ENCODE assay signal across 32 mouse cellular contexts in the genomic region with DNA sequence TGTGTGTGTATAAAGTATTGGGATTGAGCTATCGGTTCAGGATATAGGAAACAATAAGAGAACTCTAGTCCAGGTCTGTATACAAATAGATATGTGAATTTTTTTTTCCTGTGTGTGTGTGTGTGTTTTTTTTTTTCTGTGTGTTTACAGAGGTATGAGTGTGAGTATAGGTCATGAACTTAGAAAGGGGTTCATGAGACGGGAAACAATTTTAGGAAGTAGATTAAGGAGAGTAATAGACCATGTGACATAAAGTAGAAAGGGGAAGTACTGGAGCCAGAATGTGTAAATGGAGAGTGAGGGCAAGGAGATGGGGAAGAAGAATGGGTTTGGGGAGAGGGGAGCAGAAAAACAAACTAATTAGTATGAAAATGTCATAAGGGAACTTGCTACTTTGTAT. TPM values are rescaled to one million over a fixed set of nuclear protein-coding genes. Genes with fewer than 3 reads are reported as not detected.
A peak's percentile ranks its signal among the peaks of the same experiment; 100 is the strongest.
DNase-seq lines count a peak whose midpoint lies in the region; ATAC-seq and TF ChIP-seq lines count a peak whose summit lies in the region.
"Had no signal": no experiment of that assay in that cellular context is flagged by ENCODE, and none has a peak within 500 bp of the region (broad histone marks: within the 10 kb centered on the region; RNA-seq: fewer than 3 reads in every experiment).

No protein-coding gene starts in this region.

- H3K9ac ChIP-seq in liver, adult 2 months (ENCODE audit: low read depth, low read length), result no peak overlapping the region
- no peak overlapping the region for H3K9ac ChIP-seq in MEL (ENCODE audit: control insufficient read depth, low read depth, low read length, poor library complexity, severe bottlenecking)
- H3K9ac ChIP-seq in liver, embryonic 16.5 days (ENCODE audit: low read depth, low read length), result no peak overlapping the region
- H3K9ac ChIP-seq: embryonic facial prominence, embryonic 12.5 days; forebrain, embryonic 15.5 days; kidney, embryonic 15.5 days; liver, embryonic 13.5 days; lung, embryonic 14.5 days; midbrain, embryonic 15.5 days had no signal

- H3K4me3 ChIP-seq in liver, adult 2 months (ENCODE audit: insufficient read depth, low read depth, low read length), result no peak overlapping the region
- no peak overlapping the region for H3K4me3 ChIP-seq in MEL (ENCODE audit: control insufficient read depth in 1 of 2, insufficient read depth in 1 of 2, low read depth in 2 of 2, low read length in 2 of 2)
- H3K4me3 ChIP-seq in liver, embryonic 16.5 days (ENCODE audit: low read depth, low read length), result no peak overlapping the region
- H3K4me3 ChIP-seq: embryonic facial prominence, embryonic 12.5 days; forebrain, embryonic 15.5 days; gastrocnemius, adult 2 months; kidney, embryonic 15.5 days; layer of hippocampus, adult 2 months; left cerebral cortex, adult 2 months; liver, embryonic 13.5 days; midbrain, embryonic 15.5 days had no signal

- H3K9me3 ChIP-seq in MEL (replicated peaks; ENCODE audit: insufficient read depth, low read length), result no peaks in the 10 kb centered on the region
- no peaks in the 10 kb centered on the region for H3K9me3 ChIP-seq in liver, embryonic 16.5 days (replicated peaks; ENCODE audit: control insufficient read depth, low read length)
- H3K9me3 ChIP-seq: embryonic facial prominence, embryonic 12.5 days; forebrain, embryonic 15.5 days; kidney, embryonic 15.5 days; liver, embryonic 13.5 days; midbrain, embryonic 15.5 days had no signal

- H3K36me3 ChIP-seq in liver, adult 2 months (ENCODE audit: control insufficient read depth, insufficient read depth, low read length), result no peaks in the 10 kb centered on the region
- peaks cover 0 to 8% of the 10 kb centered on the region in 2 experiments; a peak in 2 of 4 replicates for H3K36me3 ChIP-seq in MEL (ENCODE audit: control insufficient read depth in 1 of 2, insufficient read depth in 2 of 2, low read length in 2 of 2)
- no peaks in the 10 kb centered on the region for H3K36me3 ChIP-seq in liver, embryonic 16.5 days (ENCODE audit: control insufficient read depth, insufficient read depth)
- H3K36me3 ChIP-seq: embryonic facial prominence, embryonic 12.5 days; forebrain, embryonic 15.5 days; kidney, embryonic 15.5 days; liver, embryonic 13.5 days; midbrain, embryonic 15.5 days had no signal

- no peaks in the 10 kb centered on the region for H3K79me2 ChIP-seq in liver, adult 2 months (ENCODE audit: control insufficient read depth, insufficient read depth, low read length)
- no peaks in the 10 kb centered on the region for H3K79me2 ChIP-seq in MEL (ENCODE audit: control insufficient read depth, insufficient read depth, low read length, poor library complexity)

- no peak overlapping the region for H3K27ac ChIP-seq in liver, adult 2 months (replicated peaks; ENCODE audit: insufficient read depth, low read depth, low read length)
- H3K27ac ChIP-seq in MEL (ENCODE audit: control insufficient read depth, low read depth, low read length), result no peak overlapping the region
- H3K27ac ChIP-seq in liver, embryonic 16.5 days (ENCODE audit: low read length), result no peak overlapping the region
- H3K27ac ChIP-seq: embryonic facial prominence, embryonic 12.5 days; forebrain, embryonic 15.5 days; gastrocnemius, adult 2 months; kidney, embryonic 15.5 days; layer of hippocampus, adult 2 months; left cerebral cortex, adult 2 months; liver, embryonic 13.5 days; midbrain, embryonic 15.5 days had no signal

- DNase-seq in liver, adult 2 months (ENCODE audit: extremely low read depth, low read depth, low spot score), result peak; percentile 35
- DNase-seq in liver (no peak), MEL (ENCODE audit: low read depth, low spot score) (peak; percentile 84)
- no peak for DNase-seq in right cerebral cortex, postnatal 10 days (ENCODE audit: low spot score in 2 of 2)
- DNase-seq in left cerebral cortex, adult 8-10 months (ENCODE audit: low spot score in 2 of 2), result no peak
- no peak for DNase-seq in ovary, postnatal 36 days (ENCODE audit: low spot score)
- DNase-seq: adrenal gland, postnatal 10 days; cerebellum, adult 11 months; cerebellum, adult 9-10 months; cerebellum, postnatal 36 days; embryo, embryonic 11 days; gastrocnemius, adult 2 months; gastrocnemius, postnatal 36 days; heart, postnatal 14 days; kidney, adult 18-20 months; kidney, postnatal 25 days; liver, embryonic 13.5 days; lung, embryonic 14.5 days; retina, postnatal 1 day; right cerebral cortex, postnatal 4 days; thymus, adult 2 months; thymus, postnatal 36 days had no signal

- no peak for TF ChIP-seq CTCF in liver, adult 2 months (IDR thresholded peaks at IDR 0.05; ENCODE audit: low read depth, low read length)
- TF ChIP-seq CTCF in MEL (IDR thresholded peaks at IDR 0.05 in 2 of 3, conservative IDR thresholded peaks at IDR 0.05 in 1 of 3; ENCODE audit: control insufficient read depth in 1 of 3, insufficient read depth in 1 of 3, low read depth in 2 of 3, low read length in 3 of 3, poor library complexity in 1 of 3, severe bottlenecking in 1 of 3), result no peak

- no peak for TF ChIP-seq RAD21 in MEL (IDR thresholded peaks at IDR 0.05; ENCODE audit: low read depth, low read length)

- no peak for TF ChIP-seq POLR2A in liver, adult 2 months (IDR thresholded peaks at IDR 0.05; ENCODE audit: extremely low read depth, insufficient read depth, low read length)
- no peak for TF ChIP-seq POLR2A in MEL (IDR thresholded peaks at IDR 0.05; ENCODE audit: control insufficient read depth in 1 of 2, insufficient read depth in 1 of 2, low read depth in 1 of 2, low read length in 2 of 2, poor library complexity in 1 of 2)

- H3K4me1 ChIP-seq in liver, adult 2 months (ENCODE audit: control insufficient read depth, insufficient read depth, low read length), result no peaks in the 10 kb centered on the region
- peaks cover 3 to 7% of the 10 kb centered on the region in 2 experiments; a peak in 3 of 4 replicates for H3K4me1 ChIP-seq in MEL (ENCODE audit: control insufficient read depth in 1 of 2, insufficient read depth in 2 of 2, low read length in 2 of 2)
- no peaks in the 10 kb centered on the region for H3K4me1 ChIP-seq in liver, embryonic 16.5 days (ENCODE audit: control insufficient read depth, low read depth, low read length)
- H3K4me1 ChIP-seq: embryonic facial prominence, embryonic 12.5 days; forebrain, embryonic 15.5 days; liver, embryonic 13.5 days; midbrain, embryonic 15.5 days had no signal

- 0 out of 2 replicates have a peak, but pooled peaks have one; percentile 35 for ATAC-seq in liver, embryonic 16.5 days (ENCODE audit: low read depth)
- peak; percentile 99 for ATAC-seq in monocyte, adult 5-6 weeks (replicated peaks; ENCODE audit: insufficient number of reproducible peaks, low FRiP score, low TSS enrichment, poor library complexity, severe bottlenecking)
- ATAC-seq: CD4-positive, CD25-positive, alpha-beta regulatory T cell, adult 4 months; forebrain, embryonic 15.5 days; hindbrain, embryonic 16.5 days; midbrain, embryonic 15.5 days had no signal

- no peak overlapping the region for H3K4me2 ChIP-seq in liver, embryonic 16.5 days (ENCODE audit: low read depth, low read length)
- H3K4me2 ChIP-seq: embryonic facial prominence, embryonic 12.5 days; forebrain, embryonic 15.5 days; kidney, embryonic 15.5 days; liver, embryonic 13.5 days; lung, embryonic 14.5 days; midbrain, embryonic 15.5 days had no signal

- TF ChIP-seq EP300 in MEL (IDR thresholded peaks at IDR 0.05; ENCODE audit: low read depth in 1 of 2, low read length in 2 of 2), result peak; percentile 42 to 58; a peak in 3 of 4 replicates

- no peaks in the 10 kb centered on the region for H3K27me3 ChIP-seq in liver, adult 2 months (ENCODE audit: control insufficient read depth, insufficient read depth, low read length)
- no peaks in the 10 kb centered on the region for H3K27me3 ChIP-seq in MEL (ENCODE audit: control insufficient read depth in 1 of 2, insufficient read depth in 2 of 2, low read length in 2 of 2)
- no peaks in the 10 kb centered on the region for H3K27me3 ChIP-seq in liver, embryonic 16.5 days (ENCODE audit: control insufficient read depth, insufficient read depth, low read depth, low read length)
- H3K27me3 ChIP-seq: embryonic facial prominence, embryonic 12.5 days; forebrain, embryonic 15.5 days; kidney, embryonic 15.5 days; liver, embryonic 13.5 days; midbrain, embryonic 15.5 days had no signal

- WGBS in liver, adult 2 months, result 70% methylated on average over 2 of the region's 2 CpGs
- WGBS in liver, embryonic 16.5 days (ENCODE audit: insufficient replicate concordance), result 51% methylated on average over 2 of the region's 2 CpGs

TF ChIP-seq in MEL, 35 proteins besides CTCF, POLR2A, EP300 and RAD21 (continues in another document):
- TF ChIP-seq GABPA (IDR thresholded peaks at IDR 0.05; ENCODE audit: low read depth, low read length) (no peak), SMC3 (IDR thresholded peaks at IDR 0.05; ENCODE audit: low read depth, low read length) (no peak), RCOR1 (IDR thresholded peaks at IDR 0.05; ENCODE audit: low read depth, low read length) (no peak), GATA1 (IDR thresholded peaks at IDR 0.05; ENCODE audit: low read depth, low read length) (peak; percentile 6; the same call in 1 of the 2 replicates), TCF12 (IDR thresholded peaks at IDR 0.05; ENCODE audit: low read depth, low read length) (no peak), USF1 (IDR thresholded peaks at IDR 0.05; ENCODE audit: low read depth, low read length) (peak; percentile 91), CHD1 (IDR thresholded peaks at IDR 0.05; ENCODE audit: low read depth, low read length) (no peak), MAX (IDR thresholded peaks at IDR 0.05; ENCODE audit: low read length) (peak; percentile 62), KAT2A (conservative IDR thresholded peaks at IDR 0.05; ENCODE audit: low read depth, low read length) (no peak), ZC3H11A (IDR thresholded peaks at IDR 0.05; ENCODE audit: low read depth, low read length) (no peak), NRF1 (IDR thresholded peaks at IDR 0.05; ENCODE audit: insufficient read depth, low read depth, low read length, poor library complexity, severe bottlenecking) (no peak), E2F4 (IDR thresholded peaks at IDR 0.05; ENCODE audit: borderline replicate concordance, low read depth, low read length) (no peak), ETS1 (IDR thresholded peaks at IDR 0.05; ENCODE audit: low read depth, low read length) (peak; percentile 55; the same call in 1 of the 2 replicates), MAFK (IDR thresholded peaks at IDR 0.05; ENCODE audit: borderline replicate concordance, low read depth, low read length) (0 out of 2 replicates have a peak, but pooled peaks have one; percentile 12)

RNA-seq across cellular contexts. Expression of a gene that starts 9.2 kb away (rescaled TPM):
- 35.7 and 37.2 TPM in 2 replicates for total RNA-seq in liver, adult 2 months (2014; rRNA removed)
- 2.6 and 2.7 TPM in 2 replicates for polyA plus RNA-seq in liver, adult 2 months (2012; rRNA removed)
- 20.7 and 25.1 TPM in 2 replicates for total RNA-seq in MEL (2012; rRNA removed)
- polyA plus RNA-seq in MEL (2012; ENCODE audit: insufficient read depth in 1 of 2, insufficient read length in 2 of 2, low read depth in 1 of 2, low replicate concordance in 2 of 2, missing spikeins in 1 of 2), result 100 to 1,000 TPM in 1 of 2 experiments, 10 to 100 TPM in 1; 10.0 to 773 TPM
- polyA plus RNA-seq in liver, embryonic 16.5 days (2015; fragmentation: Nextera tagmentation; extraction: Ambion mirVana), result 2.9 and 3.2 TPM in 2 replicates
- 106 to 173 TPM (median 120 TPM) in 3 replicates for total RNA-seq in monocyte, adult 5-6 weeks (2017)
- 100 to 1,000 TPM in 3 of 4 experiments, 10 to 100 TPM in 1; 81.4 to 115 (median 110) TPM for total RNA-seq in left cerebral cortex, adult 8-10 months (2022)

Comparison
In these comparisons a context has a peak if more than half of its experiments do, and no peak if none do; other contexts are left out.
1. DNase-seq: peak in liver, adult 2 months (single experiment) and MEL (single experiment); none in liver (single experiment), right cerebral cortex, postnatal 10 days (0 of 2), left cerebral cortex, adult 8-10 months (0 of 2) and ovary, postnatal 36 days (single experiment).